Mouse (Mus musculus) intestine, embryonic 14.5 days (tissue): ENCODE measurements at regions not wholly inside any gene's neighbourhood (a gene's known extent, or its start where the extent isn't known, plus 50 kb on each side); places are given as distances from the start of the nearest gene placed in this dataset.

Source experiments
- ATAC-seq: fragments of 200-750 bp; cut with Nextera tagmentation; replicated peaks from 2 replicates; pipeline ENCODE4 v1.8.0; 2017; ENCODE audit warnings: low read depth, moderate number of reproducible peaks, moderate TSS enrichment, moderate library complexity; ENCODE audit not compliant: low FRiP score, low TSS enrichment
- DNase-seq: peaks from one replicate; pipeline ENCODE4 v3.0.0-alpha.2; 2018; ENCODE audit warnings: low spot score
- H3K27ac ChIP-seq: fragments of 300-500 bp; sonication (generic); 2 replicates; pipeline ENCODE4 v1.5.1; 2014; ENCODE audit warnings: low read depth, mild to moderate bottlenecking, control low read depth
- H3K27me3 ChIP-seq: fragments of 300-500 bp; sonication (generic); replicated peaks from 2 replicates; pipeline ENCODE4 v1.6.1; 2014; ENCODE audit warnings: low read length, control low read depth; ENCODE audit not compliant: control insufficient read depth, insufficient read depth
- H3K36me3 ChIP-seq: fragments of 300-500 bp; sonication (generic); 2 replicates; pipeline ENCODE4 v1.6.1; 2014; ENCODE audit warnings: low read length, control low read depth; ENCODE audit not compliant: control insufficient read depth, insufficient read depth
- H3K4me1 ChIP-seq: fragments of 300-500 bp; sonication (generic); replicated peaks from 2 replicates; pipeline ENCODE4 v1.6.1; 2014; ENCODE audit warnings: low read length, control low read depth, mixed read lengths; ENCODE audit not compliant: control insufficient read depth, insufficient read depth
- H3K4me2 ChIP-seq: fragments of 300-500 bp; sonication (generic); 2 replicates; pipeline ENCODE4 v1.6.1; 2014; ENCODE audit warnings: low read length
- H3K4me3 ChIP-seq: fragments of 300-500 bp; sonication (generic); 2 replicates; pipeline ENCODE4 v1.5.1; 2014; ENCODE audit warnings: low read depth, low read length, control low read depth, mixed read lengths
- H3K9ac ChIP-seq: fragments of 300-500 bp; sonication (generic); 2 replicates; pipeline ENCODE4 v1.6.1; 2014; ENCODE audit warnings: mild to moderate bottlenecking, low read length
- H3K9me3 ChIP-seq: fragments of 300-500 bp; sonication (generic); 2 replicates; pipeline ENCODE4 v1.6.1; 2016; ENCODE audit warnings: low read length, control low read depth; ENCODE audit not compliant: control insufficient read depth
- WGBS: fragments of 180-500 bp; shearing (Covaris S2); extraction: QIAGEN DNeasy Blood & Tissue Kit; methylation state at CpG from one replicate; pipeline ENCODE4 v1.1.7; 2014; 5-methylcytosine and 5-hydroxymethylcytosine counted together

DNA sequence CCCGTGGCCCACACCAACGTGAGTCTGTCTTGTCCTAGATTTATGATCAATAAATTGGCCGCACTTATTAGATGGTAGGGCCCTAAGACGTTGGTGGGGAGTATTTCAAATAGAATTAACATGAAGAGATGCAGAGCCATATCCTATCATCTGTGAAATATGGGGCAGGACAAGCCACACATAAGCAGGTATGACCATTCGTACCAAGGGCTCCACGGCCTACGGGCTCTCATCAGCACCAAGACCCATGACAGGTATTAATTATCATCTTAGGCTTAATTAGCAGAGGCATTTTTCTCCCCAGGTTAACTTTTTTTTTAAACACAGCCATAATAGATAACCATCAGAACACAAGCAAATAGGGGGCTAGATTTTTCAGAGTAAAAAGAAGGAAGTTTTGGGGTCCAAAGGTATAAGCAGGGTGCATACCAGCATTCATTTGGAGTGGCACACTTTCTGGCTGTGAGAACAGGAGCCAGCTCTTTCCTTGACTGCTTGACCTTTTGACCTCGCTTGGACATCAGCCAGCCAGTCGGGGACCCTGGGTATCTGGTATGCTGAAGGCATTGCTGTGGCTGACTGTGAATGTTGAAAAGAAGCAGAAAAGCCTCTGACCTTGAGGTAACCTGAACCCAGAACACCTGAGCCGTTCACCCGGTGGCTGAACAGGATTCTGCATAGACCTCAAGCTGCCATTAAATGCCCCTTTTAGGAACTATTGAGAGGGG, 185.8 kb downstream of the Snx10 start:
- H3K4me1 ChIP-seq, result peaks cover 15% of the 10 kb centered on the region
- H3K9me3 ChIP-seq, result no peaks in the 10 kb centered on the region
- WGBS, result 23% methylated on average over 11 of the region's 11 CpGs
- H3K4me3 ChIP-seq, result no peak overlapping the region
- ATAC-seq, result no peak
- H3K27me3 ChIP-seq, result no peaks in the 10 kb centered on the region
- no peak overlapping the region for H3K27ac ChIP-seq
- H3K9ac ChIP-seq, result no peak overlapping the region
- H3K4me2 ChIP-seq, result no peak overlapping the region
- peak; percentile 53 for DNase-seq
- no peaks in the 10 kb centered on the region for H3K36me3 ChIP-seq

DNA sequence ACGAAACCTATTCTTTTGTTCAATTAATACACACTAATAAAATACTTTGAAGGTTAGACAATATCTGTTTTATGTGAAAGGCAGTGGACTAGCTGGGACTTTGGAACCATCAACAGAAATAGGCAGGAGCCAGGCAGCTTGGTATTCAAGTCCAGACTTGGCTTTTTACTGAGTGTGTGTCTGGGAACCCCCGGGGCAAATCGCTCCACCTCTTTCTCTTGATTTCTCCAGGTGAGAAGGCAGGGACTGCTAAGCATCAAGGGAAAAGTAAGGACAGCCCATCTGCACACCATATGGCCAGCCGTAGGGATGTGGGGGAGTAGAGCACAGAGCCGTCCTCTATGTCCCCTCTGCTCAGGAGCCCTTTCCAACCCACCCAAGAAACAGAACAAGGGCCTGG, 186.5 kb downstream of the Snx10 start:
- Histone ChIP-seq H3K36me3 (no peaks in the 10 kb centered on the region), H3K9me3 (no peaks in the 10 kb centered on the region), H3K27ac (no peak overlapping the region), H3K4me1 (peaks cover 15% of the 10 kb centered on the region), H3K9ac (no peak overlapping the region), H3K27me3 (no peaks in the 10 kb centered on the region), H3K4me2 (no peak overlapping the region), H3K4me3 (no peak overlapping the region)
- no peak for ATAC-seq
- DNase-seq, result no peak
- WGBS, result 61% methylated on average over 5 of the region's 5 CpGs

DNA sequence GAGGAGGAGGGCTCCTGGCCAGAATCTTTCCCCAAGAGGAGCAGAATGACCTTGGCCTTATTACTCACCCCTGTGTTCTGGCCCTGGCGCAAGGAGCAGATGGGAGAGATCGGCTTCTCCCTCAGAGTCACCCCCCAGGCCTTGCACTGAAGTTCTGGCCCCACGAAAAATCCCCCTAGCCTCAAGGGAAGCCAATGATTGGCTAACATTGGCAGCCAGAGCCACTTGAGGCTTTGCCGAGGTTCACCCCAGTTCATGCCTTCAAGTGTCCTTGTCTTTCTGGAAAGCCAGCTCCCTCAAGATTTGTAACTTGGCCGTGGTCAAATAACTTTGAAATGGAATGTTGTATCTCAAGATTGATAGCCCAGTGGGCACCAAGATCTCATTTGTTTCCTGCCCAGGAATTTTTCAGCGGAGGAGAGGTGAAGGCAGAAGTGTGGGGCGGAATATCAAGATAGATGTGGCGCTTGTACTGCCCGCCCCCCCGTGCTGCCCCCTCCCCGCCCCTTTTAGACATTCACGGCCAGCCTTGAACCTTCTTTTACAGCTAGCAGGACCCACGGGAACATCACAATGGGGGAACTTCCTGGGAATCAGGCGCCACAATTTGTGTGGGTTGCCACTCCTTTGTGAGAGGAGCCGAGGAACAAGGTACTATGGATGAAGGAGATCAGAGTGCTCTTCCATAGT, 187.4 kb downstream of the Snx10 start:
- DNase-seq (no peak), ATAC-seq (no peak)
- WGBS, result 71% methylated on average over 15 of the region's 15 CpGs
- H3K9ac ChIP-seq, result no peak overlapping the region
- no peak overlapping the region for H3K4me2 ChIP-seq
- no peak overlapping the region for H3K27ac ChIP-seq
- H3K27me3 ChIP-seq, result no peaks in the 10 kb centered on the region
- H3K9me3 ChIP-seq, result no peaks in the 10 kb centered on the region
- H3K4me1 ChIP-seq, result peaks cover 15% of the 10 kb centered on the region
- H3K36me3 ChIP-seq, result no peaks in the 10 kb centered on the region
- H3K4me3 ChIP-seq, result no peak overlapping the region

DNA sequence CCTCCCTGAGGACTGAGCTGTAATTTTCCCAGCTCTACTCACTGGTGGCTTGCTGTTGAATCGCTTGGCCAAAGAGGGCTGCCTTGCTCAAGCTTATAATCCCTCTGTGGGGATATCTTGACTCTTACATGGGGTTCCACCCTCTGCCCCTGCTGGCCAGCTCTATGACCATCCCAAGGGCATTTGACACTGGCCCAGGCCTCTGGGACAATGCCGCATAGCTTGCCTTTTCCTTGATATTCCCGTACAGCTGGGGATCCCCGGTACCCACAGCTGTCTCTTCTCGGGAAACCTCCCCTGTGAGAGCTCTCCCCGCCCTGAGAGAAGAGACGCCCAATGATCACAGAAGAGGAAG, 187.9 kb downstream of the Snx10 start:
- Histone ChIP-seq H3K27ac (no peak overlapping the region), H3K4me3 (no peak overlapping the region), H3K4me2 (no peak overlapping the region), H3K4me1 (peaks cover 15% of the 10 kb centered on the region), H3K27me3 (no peaks in the 10 kb centered on the region), H3K9ac (no peak overlapping the region), H3K9me3 (no peaks in the 10 kb centered on the region), H3K36me3 (no peaks in the 10 kb centered on the region)
- no peak for DNase-seq
- ATAC-seq, result no peak
- 89% methylated on average over 7 of the region's 7 CpGs for WGBS

DNA sequence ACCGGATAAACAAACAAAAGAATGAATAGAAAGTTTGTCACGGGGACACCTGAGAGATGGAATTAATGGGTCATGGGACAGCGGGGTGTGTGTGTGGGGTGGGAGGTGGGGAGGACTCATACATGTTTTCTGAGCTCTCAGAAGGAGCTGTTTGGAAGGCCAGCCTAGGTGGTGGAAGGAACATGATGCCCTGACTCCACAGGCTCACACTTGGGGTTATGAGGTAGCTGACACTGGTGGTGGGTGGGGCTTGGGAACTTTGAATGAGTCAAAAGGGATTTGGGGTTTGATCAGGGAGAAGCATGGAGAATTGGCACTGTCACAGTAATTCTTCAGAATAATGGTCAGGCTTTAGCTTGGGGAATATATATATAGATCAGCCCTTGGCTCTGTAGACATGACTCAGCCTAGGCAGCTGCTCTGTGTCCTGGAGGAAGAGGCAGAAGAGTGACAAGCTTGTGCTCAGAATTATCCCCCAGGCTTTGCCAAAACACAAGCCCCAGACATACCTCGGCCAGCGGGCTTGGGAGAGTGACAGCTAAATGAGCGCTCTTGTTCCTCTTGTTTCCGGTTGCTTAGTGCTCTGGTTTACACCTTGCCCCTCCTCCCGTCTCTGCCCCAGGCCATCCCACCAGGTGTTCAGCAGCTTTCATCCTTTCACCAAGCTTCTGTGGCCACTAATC, 191.6 kb downstream of the Snx10 start:
- Histone ChIP-seq H3K9ac (no peak overlapping the region), H3K36me3 (no peaks in the 10 kb centered on the region), H3K9me3 (no peaks in the 10 kb centered on the region), H3K27ac (no peak overlapping the region), H3K4me1 (no peaks in the 10 kb centered on the region; the same call in 1 of the 2 replicates), H3K4me3 (no peak overlapping the region), H3K4me2 (no peak overlapping the region), H3K27me3 (no peaks in the 10 kb centered on the region)
- 43% methylated on average over 8 of the region's 8 CpGs for WGBS
- DNase-seq (no peak), ATAC-seq (no peak)

DNA sequence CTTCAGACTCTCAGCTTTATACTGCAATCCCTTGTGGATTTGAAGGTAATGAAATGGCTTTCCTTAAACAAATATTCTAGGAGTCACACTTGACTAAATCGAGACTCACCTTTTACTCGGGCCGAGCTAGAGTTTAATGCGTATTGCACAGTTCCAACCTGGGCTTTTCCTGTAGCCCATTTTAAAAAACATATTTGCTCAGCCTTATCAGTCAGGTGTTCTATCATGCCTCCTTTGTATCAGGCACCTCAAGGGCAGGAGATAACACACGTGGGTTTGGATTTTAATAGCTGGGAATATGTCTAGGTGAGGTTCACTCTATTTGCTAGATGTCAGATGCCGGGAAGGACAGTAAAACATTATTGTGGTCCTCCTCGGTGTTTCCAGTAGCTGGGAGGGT, 193.7 kb downstream of the Snx10 start:
- no peaks in the 10 kb centered on the region for H3K36me3 ChIP-seq
- no peaks in the 10 kb centered on the region for H3K9me3 ChIP-seq
- no peak for DNase-seq
- no peak overlapping the region for H3K27ac ChIP-seq
- no peaks in the 10 kb centered on the region; the same call in 1 of the 2 replicates for H3K4me1 ChIP-seq
- H3K4me2 ChIP-seq, result no peak overlapping the region
- no peaks in the 10 kb centered on the region for H3K27me3 ChIP-seq
- H3K9ac ChIP-seq, result no peak overlapping the region
- ATAC-seq, result peak; percentile 63; the same call in 1 of the 2 replicates
- H3K4me3 ChIP-seq, result no peak overlapping the region
- WGBS, result 58% methylated on average over 7 of the region's 7 CpGs

DNA sequence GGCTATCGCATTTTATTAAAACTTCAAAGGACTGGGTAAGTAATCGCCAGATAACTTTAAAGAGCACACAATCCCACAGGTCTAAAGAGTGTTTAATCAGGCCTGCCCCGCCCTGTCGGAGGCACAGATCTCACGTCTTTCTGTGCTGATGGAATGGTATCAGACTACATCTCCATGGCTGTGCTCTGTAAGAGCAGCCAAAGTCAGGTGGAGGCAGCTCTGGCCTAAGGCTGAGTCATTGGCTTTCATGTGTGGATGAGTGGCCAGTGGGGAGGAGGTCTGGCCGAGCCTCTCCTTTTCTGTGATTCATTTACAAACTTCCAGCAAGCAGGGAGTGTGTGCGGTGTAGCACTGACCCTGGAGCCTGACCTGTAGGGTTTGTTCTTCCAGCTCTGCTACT, 197.0 kb downstream of the Snx10 start:
- Histone ChIP-seq H3K9ac (no peak overlapping the region), H3K4me1 (no peaks in the 10 kb centered on the region), H3K27me3 (no peaks in the 10 kb centered on the region), H3K27ac (no peak overlapping the region), H3K36me3 (no peaks in the 10 kb centered on the region), H3K9me3 (no peaks in the 10 kb centered on the region), H3K4me3 (no peak overlapping the region), H3K4me2 (no peak overlapping the region)
- WGBS, result 63% methylated on average over 7 of the region's 7 CpGs
- DNase-seq (no peak), ATAC-seq (peak; percentile 93)

DNA sequence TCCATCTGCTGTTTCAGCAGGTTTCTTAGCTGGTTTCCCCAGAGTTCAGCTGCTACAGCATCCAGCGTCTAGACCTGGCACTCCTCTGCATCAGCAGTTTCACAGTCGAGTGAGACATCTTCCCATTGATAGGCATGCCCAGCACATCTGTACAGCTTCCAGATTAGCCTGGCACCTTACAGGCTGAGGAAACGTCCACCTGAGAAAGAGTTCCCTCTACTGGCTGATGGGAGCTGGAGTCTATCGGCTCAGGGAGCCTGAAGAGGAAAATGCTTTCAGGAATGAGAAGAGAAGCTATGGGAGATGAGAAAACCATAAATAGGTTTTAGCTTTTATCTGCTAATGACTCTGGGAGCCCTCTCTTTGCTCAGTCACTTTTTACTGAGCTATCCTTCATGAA, 199.4 kb downstream of the Snx10 start:
- Histone ChIP-seq H3K9me3 (no peaks in the 10 kb centered on the region), H3K27me3 (no peaks in the 10 kb centered on the region), H3K4me3 (no peak overlapping the region), H3K27ac (no peak overlapping the region), H3K4me2 (no peak overlapping the region), H3K36me3 (no peaks in the 10 kb centered on the region), H3K4me1 (no peaks in the 10 kb centered on the region), H3K9ac (no peak overlapping the region)
- DNase-seq (no peak), ATAC-seq (no peak)
- WGBS, result 44% methylated on average over 4 of the region's 4 CpGs
